Mouse (Mus musculus) forebrain, embryonic 10.5 days (tissue): ENCODE measurements around the gene Marf1. TPM values are rescaled to one million over a fixed set of nuclear protein-coding genes. Genes with fewer than 3 reads are reported as not detected.

Source experiments
- DNase-seq: peaks from one replicate; pipeline ENCODE4 v3.0.0-alpha.2; 2017; ENCODE audit warnings: low spot score; ENCODE audit errors: extremely low spot score
- H3K27ac ChIP-seq: fragments of 300-500 bp; sonication (generic); 2 replicates; pipeline ENCODE4 v1.5.1; 2016; ENCODE audit warnings: mild to moderate bottlenecking
- H3K27me3 ChIP-seq: fragments of 300-500 bp; sonication (generic); 2 replicates; pipeline ENCODE4 v1.6.1; 2016; ENCODE audit warnings: mild to moderate bottlenecking; ENCODE audit not compliant: poor library complexity, severe bottlenecking
- H3K36me3 ChIP-seq: fragments of 300-500 bp; sonication (generic); replicated peaks from 2 replicates; pipeline ENCODE4 v1.6.1; 2016; ENCODE audit warnings: mild to moderate bottlenecking, moderate library complexity
- H3K4me1 ChIP-seq: fragments of 300-500 bp; sonication (generic); 2 replicates; pipeline ENCODE4 v1.6.1; 2016
- H3K4me3 ChIP-seq: fragments of 300-500 bp; sonication (generic); 2 replicates; pipeline ENCODE4 v1.5.1; 2016; ENCODE audit warnings: mild to moderate bottlenecking, moderate library complexity
- H3K9me3 ChIP-seq: fragments of 300-500 bp; sonication (generic); 2 replicates; pipeline ENCODE4 v1.6.1; 2016; ENCODE audit warnings: mild to moderate bottlenecking, moderate library complexity
- WGBS: fragments of 180-500 bp; shearing (Covaris S2); methylation state at CpG from one replicate; pipeline ENCODE4 v1.1.7; 2016; 5-methylcytosine and 5-hydroxymethylcytosine counted together
- polyA plus RNA-seq: library from polyadenylated mRNA; unstranded; fragments of >200 nt; fragmentation: Nextera tagmentation; extraction: Ambion mirVana; gene quantifications from 2 replicates; pipeline ENCODE4 v1.2.1, GENCODE M21; 2016

Gene Marf1
- polyA plus RNA-seq, result 14.6 TPM in 2 replicates

- Histone ChIP-seq H3K4me1 (peaks cover 39% of the 10 kb centered on the region), H3K27ac (peak within 1 kb of the TSS; percentile 97), H3K4me3 (peak within 1 kb of the TSS; percentile 86), H3K27me3 (no peaks in the 10 kb centered on the region), H3K36me3 (peaks cover 24% of the 10 kb centered on the region), H3K9me3 (no peaks in the 10 kb centered on the region)
- peak; percentile 90 for DNase-seq
- under 1% methylated on average over 42 of the region's 43 CpGs for WGBS
Observed at GRCm38 (mm10) chr16:14162988-14163416, at the start of gene Marf1, which contains the start of gene Nde1. TSS of gene Marf1 (minus strand) at chr16:14163351. TSS of gene Nde1 (plus strand) at chr16:14163275.

- 75% methylated on average over 4 of the region's 4 CpGs for WGBS
- Histone ChIP-seq H3K4me1 (peaks cover 8% of the 10 kb centered on the region; the same call in 1 of the 2 replicates), H3K9me3 (no peaks in the 10 kb centered on the region), H3K27me3 (no peaks in the 10 kb centered on the region), H3K4me3 (no peak overlapping the region), H3K36me3 (no peaks in the 10 kb centered on the region), H3K27ac (no peak overlapping the region)
- DNase-seq, result no peak
Observed at GRCm38 (mm10) chr16:14198798-14199197, 35.6 kb upstream of the Marf1 start.

DNA sequence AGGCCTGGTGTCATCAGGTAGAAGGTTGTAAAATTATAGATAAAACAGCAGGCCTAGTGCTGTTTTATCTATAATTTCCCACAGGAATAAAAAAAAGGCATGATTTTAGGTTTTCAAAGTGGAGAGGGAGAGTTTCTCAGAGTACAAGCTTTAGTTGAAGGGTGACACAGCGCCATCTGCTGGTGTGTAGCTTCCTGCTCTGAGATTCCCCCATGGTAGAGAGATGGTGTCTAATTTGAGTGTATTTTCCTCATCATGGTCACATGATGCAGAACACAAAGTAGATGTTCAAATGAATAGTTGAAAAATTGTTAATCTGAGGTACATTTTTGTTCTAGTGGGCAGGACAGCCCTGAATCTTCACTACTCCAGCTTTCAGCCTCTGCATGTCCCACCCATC lies 32.3 kb upstream of the Marf1 start:
- Histone ChIP-seq H3K9me3 (no peaks in the 10 kb centered on the region), H3K4me3 (no peak overlapping the region), H3K27me3 (no peaks in the 10 kb centered on the region), H3K27ac (no peak overlapping the region), H3K4me1 (peaks cover 8% of the 10 kb centered on the region; the same call in 1 of the 2 replicates), H3K36me3 (peaks cover 30% of the 10 kb centered on the region)
- WGBS, result 28% methylated on average over 1 of the region's 1 CpGs
- DNase-seq, result no peak

DNA sequence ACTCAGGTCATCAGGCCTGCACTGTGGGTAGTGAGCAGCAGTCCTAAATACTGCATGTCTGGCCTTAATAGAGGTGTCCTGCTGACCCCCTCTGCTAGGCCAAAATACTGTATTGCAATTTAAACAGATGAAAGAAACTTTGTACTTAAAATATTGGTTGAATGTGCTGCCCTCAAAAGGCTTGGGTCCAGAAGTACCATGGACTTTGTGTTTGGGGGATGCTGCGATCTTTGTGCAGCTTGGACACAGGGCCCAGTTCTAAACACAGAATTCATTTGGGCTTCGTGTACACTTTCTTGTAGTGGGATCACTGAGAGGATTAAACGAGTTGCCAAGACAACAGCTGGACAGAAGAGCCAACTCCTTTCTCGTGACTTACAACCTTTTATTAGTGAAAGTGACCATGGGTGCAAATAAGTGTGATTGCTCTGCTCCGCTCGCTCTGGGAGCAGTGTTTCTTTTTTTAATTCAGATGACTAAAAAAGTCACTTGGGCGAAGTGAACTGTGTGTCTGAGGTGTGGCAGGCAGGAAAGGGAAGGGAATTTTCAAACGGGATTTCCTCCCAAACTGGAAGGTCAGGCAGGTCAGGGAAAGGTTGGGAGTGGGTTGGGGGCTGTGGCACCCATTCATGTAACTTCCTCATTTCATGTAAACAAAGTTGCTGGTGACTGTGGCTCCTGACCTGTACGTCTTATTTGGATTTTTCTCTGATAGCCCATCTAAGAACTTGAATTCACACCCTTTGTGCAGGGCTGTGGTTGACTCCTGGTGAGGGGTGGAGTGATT lies 31.2 kb upstream of the Marf1 start:
- no peak overlapping the region for H3K27ac ChIP-seq
- no peaks in the 10 kb centered on the region for H3K9me3 ChIP-seq
- peaks cover 41% of the 10 kb centered on the region for H3K36me3 ChIP-seq
- H3K27me3 ChIP-seq, result no peaks in the 10 kb centered on the region
- DNase-seq, result no peak
- no peak overlapping the region for H3K4me3 ChIP-seq
- H3K4me1 ChIP-seq, result peaks cover 8% of the 10 kb centered on the region; the same call in 1 of the 2 replicates
- 63% methylated on average over 9 of the region's 9 CpGs for WGBS

DNA sequence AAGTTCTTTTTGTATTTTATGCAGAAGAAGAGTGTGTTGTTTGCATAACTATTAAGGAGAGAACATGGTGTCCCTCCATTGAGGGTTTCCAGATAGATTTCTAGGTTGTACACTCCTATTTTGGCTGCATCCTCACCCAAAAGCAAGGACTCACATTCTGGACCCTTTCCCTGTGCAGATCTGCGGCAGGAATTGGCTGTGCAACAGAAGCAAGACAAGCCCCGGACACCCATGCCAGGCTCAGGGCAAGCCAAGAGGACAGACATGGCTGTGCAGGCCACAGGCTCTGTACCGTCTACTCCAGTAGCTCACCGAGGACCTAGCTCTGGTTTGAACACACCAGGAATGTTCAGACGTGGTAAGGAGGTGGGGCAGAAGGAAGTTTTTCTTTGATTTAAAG lies 22.4 kb upstream of the Marf1 start:
- no peaks in the 10 kb centered on the region for H3K4me1 ChIP-seq
- no peak for DNase-seq
- peaks cover 100% of the 10 kb centered on the region for H3K36me3 ChIP-seq
- no peaks in the 10 kb centered on the region for H3K9me3 ChIP-seq
- H3K4me3 ChIP-seq, result no peak overlapping the region
- H3K27ac ChIP-seq, result no peak overlapping the region
- H3K27me3 ChIP-seq, result no peaks in the 10 kb centered on the region
- WGBS, result 96% methylated on average over 5 of the region's 5 CpGs

DNA sequence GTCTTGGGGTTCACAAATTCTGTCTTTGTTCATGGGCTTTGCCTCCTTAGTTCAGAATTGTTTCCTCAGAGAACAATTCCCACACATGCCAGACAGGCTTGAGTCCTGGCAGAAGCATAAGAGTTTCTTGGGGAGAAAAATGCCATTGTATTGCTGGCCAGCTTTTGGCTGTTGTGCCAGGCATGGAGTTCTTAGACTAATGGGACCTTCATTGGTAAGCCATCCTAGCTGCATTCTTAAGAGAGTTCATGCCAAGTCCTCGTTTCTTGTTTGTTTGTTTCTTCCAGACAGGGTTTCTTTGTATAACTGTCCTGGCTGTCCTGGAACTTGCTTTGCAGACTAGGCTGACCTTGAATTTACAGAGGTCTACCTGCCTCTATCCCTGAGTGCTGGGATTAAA lies 20.7 kb upstream of the Marf1 start:
- Histone ChIP-seq H3K27ac (no peak overlapping the region), H3K36me3 (peaks cover 100% of the 10 kb centered on the region), H3K27me3 (no peaks in the 10 kb centered on the region), H3K9me3 (no peaks in the 10 kb centered on the region), H3K4me1 (no peaks in the 10 kb centered on the region), H3K4me3 (no peak overlapping the region)
- 78% methylated on average over 1 of the region's 1 CpGs for WGBS
- DNase-seq, result no peak

- Histone ChIP-seq H3K4me3 (no peak overlapping the region), H3K27me3 (no peaks in the 10 kb centered on the region), H3K9me3 (no peaks in the 10 kb centered on the region), H3K27ac (no peak overlapping the region), H3K36me3 (peaks cover 100% of the 10 kb centered on the region), H3K4me1 (no peaks in the 10 kb centered on the region)
- DNase-seq, result no peak
- 96% methylated on average over 5 of the region's 5 CpGs for WGBS
Observed at GRCm38 (mm10) chr16:14182360-14182759, 19.2 kb upstream of the Marf1 start.

DNA sequence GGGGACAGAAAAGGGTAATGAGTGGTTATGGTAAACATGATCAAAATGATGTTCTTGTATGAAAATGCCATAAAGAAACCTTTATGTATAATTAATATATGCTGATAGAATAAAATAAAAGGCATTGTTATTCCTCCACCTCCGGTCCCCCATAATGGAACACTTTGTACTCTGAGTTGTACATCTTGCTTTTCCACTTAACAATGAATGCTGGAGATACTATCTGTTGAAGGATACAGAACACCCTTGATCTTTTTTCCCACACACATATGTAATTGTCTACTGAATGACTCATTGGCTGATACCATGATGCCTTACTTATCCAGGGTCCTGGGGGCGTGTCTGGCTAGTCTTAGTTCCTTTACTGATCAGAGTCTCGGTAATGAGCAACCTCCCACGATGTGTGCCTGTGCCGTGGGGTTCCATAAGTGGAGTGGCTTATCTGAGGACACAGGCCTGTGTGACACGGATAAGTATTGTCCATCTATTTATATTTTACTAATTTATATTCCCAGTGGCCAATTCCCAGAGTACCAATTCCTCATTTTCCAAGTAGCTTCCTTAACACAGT lies 17.1 kb upstream of the Marf1 start:
- Histone ChIP-seq H3K4me3 (no peak overlapping the region), H3K36me3 (peaks cover 100% of the 10 kb centered on the region), H3K27ac (no peak overlapping the region), H3K27me3 (no peaks in the 10 kb centered on the region), H3K9me3 (no peaks in the 10 kb centered on the region), H3K4me1 (no peaks in the 10 kb centered on the region)
- WGBS, result 90% methylated on average over 6 of the region's 6 CpGs
- DNase-seq, result no peak

- no peaks in the 10 kb centered on the region for H3K9me3 ChIP-seq
- H3K4me1 ChIP-seq, result no peaks in the 10 kb centered on the region
- H3K27me3 ChIP-seq, result no peaks in the 10 kb centered on the region
- WGBS, result 78% methylated on average over 3 of the region's 3 CpGs
- H3K27ac ChIP-seq, result no peak overlapping the region
- H3K4me3 ChIP-seq, result no peak overlapping the region
- DNase-seq, result no peak
- peaks cover 100% of the 10 kb centered on the region for H3K36me3 ChIP-seq
Observed at GRCm38 (mm10) chr16:14178041-14178440, 14.9 kb upstream of the Marf1 start.

- Histone ChIP-seq H3K36me3 (peaks cover 91% of the 10 kb centered on the region), H3K9me3 (no peaks in the 10 kb centered on the region), H3K27ac (no peak overlapping the region), H3K27me3 (no peaks in the 10 kb centered on the region), H3K4me1 (peaks cover 14% of the 10 kb centered on the region), H3K4me3 (no peak overlapping the region)
- WGBS, result 88% methylated on average over 1 of the region's 1 CpGs
- no peak for DNase-seq
Observed at GRCm38 (mm10) chr16:14169706-14170105, 6.6 kb upstream of the Marf1 start.

GRCm38 (mm10) chr16:14166490-14166889 lies 3.3 kb upstream of the Marf1 start:
- 89% methylated on average over 4 of the region's 4 CpGs for WGBS
- DNase-seq, result no peak
- Histone ChIP-seq H3K27ac (no peak overlapping the region), H3K27me3 (no peaks in the 10 kb centered on the region), H3K36me3 (peaks cover 59% of the 10 kb centered on the region), H3K4me3 (no peak overlapping the region), H3K4me1 (peaks cover 33% of the 10 kb centered on the region), H3K9me3 (no peaks in the 10 kb centered on the region)

DNA sequence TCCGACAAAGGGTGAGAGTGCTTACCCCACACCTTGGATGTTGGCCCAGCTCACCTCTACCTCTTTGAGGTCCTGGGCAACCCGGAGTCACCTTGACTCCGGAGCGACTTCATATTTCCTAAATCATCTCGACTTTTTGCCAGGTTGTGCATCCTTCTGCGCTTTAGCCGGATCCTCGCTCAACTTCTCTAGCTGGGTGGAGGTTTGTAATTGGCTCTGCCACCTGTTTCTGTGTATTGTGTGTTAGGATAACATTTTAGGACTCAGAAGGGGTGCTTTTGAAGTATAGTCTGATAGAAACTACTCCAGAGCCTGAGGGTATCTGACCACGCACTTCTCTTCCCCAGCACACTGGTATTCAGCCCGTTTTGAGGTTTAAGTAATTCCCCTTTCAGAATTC lies 580 bp upstream of the Marf1 start:
- Histone ChIP-seq H3K9me3 (no peaks in the 10 kb centered on the region), H3K27ac (peak overlapping the region; percentile 97), H3K27me3 (no peaks in the 10 kb centered on the region), H3K4me1 (peaks cover 33% of the 10 kb centered on the region), H3K4me3 (peak overlapping the region; percentile 86), H3K36me3 (peaks cover 31% of the 10 kb centered on the region)
- DNase-seq, result no peak
- WGBS, result 3% methylated on average over 10 of the region's 10 CpGs

DNA sequence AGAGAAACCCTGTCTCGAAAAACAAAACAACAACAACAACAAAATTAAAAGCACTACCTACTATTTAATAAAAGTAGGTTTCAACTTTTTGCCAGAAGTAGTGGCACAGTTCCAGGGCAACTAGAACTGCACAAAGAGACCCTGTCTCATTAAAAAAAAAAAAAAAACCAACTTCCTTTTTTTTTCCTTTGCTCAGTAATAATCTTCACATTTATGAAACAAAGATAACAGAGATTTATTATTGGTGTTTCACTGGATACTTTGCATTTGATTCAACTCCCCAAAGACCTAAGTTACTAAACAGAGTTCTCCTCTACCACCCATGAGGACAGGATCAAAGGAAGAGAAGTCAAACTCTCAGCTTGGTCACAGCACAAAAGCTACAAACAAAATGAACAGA lies 2.2 kb downstream of the Marf1 start:
- DNase-seq, result no peak
- Histone ChIP-seq H3K9me3 (no peaks in the 10 kb centered on the region), H3K27me3 (no peaks in the 10 kb centered on the region), H3K36me3 (peaks cover 3% of the 10 kb centered on the region), H3K4me3 (no peak overlapping the region), H3K27ac (no peak overlapping the region), H3K4me1 (peaks cover 45% of the 10 kb centered on the region)
- WGBS, result 100% methylated on average over 1 of the region's 1 CpGs
